Mouse (Mus musculus) bone marrow, adult 2 months (tissue): ENCODE measurements around the gene Csk. TPM values are rescaled to one million over a fixed set of nuclear protein-coding genes. Genes with fewer than 3 reads are reported as not detected.

Experiments used
- H3K27ac ChIP-seq: fragments of 200-500 bp; 2 replicates; pipeline ENCODE4 v1.5.1; 2012; ENCODE audit warnings: low read depth, mild to moderate bottlenecking, control low read depth, inconsistent platforms, low read length; ENCODE audit not compliant: control insufficient read depth, poor library complexity, insufficient read depth
- H3K4me1 ChIP-seq: fragments of 200-500 bp; 2 replicates; pipeline ENCODE4 v1.6.1; 2011; ENCODE audit warnings: low read length; ENCODE audit not compliant: control insufficient read depth, insufficient read depth
- H3K4me3 ChIP-seq: fragments of 200-500 bp; replicated peaks from 2 replicates; pipeline ENCODE3; 2011; ENCODE audit warnings: mild to moderate bottlenecking, low read depth, low read length, control low read depth; ENCODE audit not compliant: control insufficient read depth
- CTCF ChIP-seq: fragments of 200-500 bp; IDR thresholded peaks from 2 replicates; pipeline ENCODE4 v1.5.1; 2011; ENCODE audit warnings: low read length, control low read depth; ENCODE audit not compliant: control insufficient read depth, insufficient read depth
- POLR2A ChIP-seq: fragments of 200-500 bp; IDR thresholded peaks from 2 replicates; pipeline ENCODE4 v1.6.1; 2011; ENCODE audit warnings: low read depth, mild to moderate bottlenecking, control low read depth, low read length, borderline replicate concordance; ENCODE audit not compliant: control insufficient read depth
- WGBS: fragments of 180-500 bp; shearing (Covaris S2); methylation state at CpG from one replicate; pipeline ENCODE4 v1.1.7; 2018; 5-methylcytosine and 5-hydroxymethylcytosine counted together
- polyA plus RNA-seq: library from polyadenylated mRNA; stranded (reverse); fragments of >200 nt; gene quantifications from 2 replicates; pipeline ENCODE4 v1.2.4, GENCODE M21; 2011; ENCODE audit warnings: low replicate concordance; ENCODE audit not compliant: missing spikeins, insufficient read depth, insufficient read length

Csk gene
- polyA plus RNA-seq = 45.4 and 99.8 TPM in 2 replicates

- H3K4me1 ChIP-seq = peaks cover 11% of the 10 kb centered on the region
- 76% methylated on average over 5 of the region's 5 CpGs for WGBS
- TF ChIP-seq POLR2A = no peak
- no peak for TF ChIP-seq CTCF
- H3K4me3 ChIP-seq = no peak within 1 kb of the TSS
- H3K27ac ChIP-seq = peak within 1 kb of the TSS; percentile 56
Observed at GRCm38 (mm10) chr9:57653283-57653682, at the start of gene Csk. TSS of gene Csk (minus strand) at chr9:57653631.

GRCm38 (mm10) chr9:57698466-57699150 lies 45.2 kb upstream of the Csk start:
- no peak overlapping the region for H3K4me3 ChIP-seq
- no peak for TF ChIP-seq POLR2A
- no peak for TF ChIP-seq CTCF
- H3K27ac ChIP-seq = no peak overlapping the region
- H3K4me1 ChIP-seq = peaks cover 1% of the 10 kb centered on the region
- WGBS = 47% methylated on average over 1 of the region's 1 CpGs

- Histone ChIP-seq H3K4me1 (peaks cover 1% of the 10 kb centered on the region), H3K27ac (no peak overlapping the region), H3K4me3 (no peak overlapping the region)
- 21% methylated on average over 4 of the region's 4 CpGs for WGBS
- TF ChIP-seq CTCF (no peak), POLR2A (no peak)
Observed at GRCm38 (mm10) chr9:57697380-57697779, 43.9 kb upstream of the Csk start.

GRCm38 (mm10) chr9:57696380-57697285 lies 43.2 kb upstream of the Csk start:
- WGBS = 8% methylated on average over 42 of the region's 42 CpGs
- H3K27ac ChIP-seq = no peak overlapping the region
- H3K4me1 ChIP-seq = peaks cover 1% of the 10 kb centered on the region
- no peak for TF ChIP-seq POLR2A
- TF ChIP-seq CTCF = no peak
- no peak overlapping the region for H3K4me3 ChIP-seq

- 91% methylated on average over 2 of the region's 2 CpGs for WGBS
- peaks cover 1% of the 10 kb centered on the region for H3K4me1 ChIP-seq
- H3K4me3 ChIP-seq = no peak overlapping the region
- no peak overlapping the region for H3K27ac ChIP-seq
- TF ChIP-seq CTCF = no peak
- TF ChIP-seq POLR2A = no peak
Observed at GRCm38 (mm10) chr9:57694108-57694507, 40.7 kb upstream of the Csk start.

- Histone ChIP-seq H3K27ac (no peak overlapping the region), H3K4me3 (no peak overlapping the region), H3K4me1 (no peaks in the 10 kb centered on the region)
- TF ChIP-seq POLR2A = no peak
- no peak for TF ChIP-seq CTCF
- WGBS = 78% methylated on average over 2 of the region's 2 CpGs
Observed at GRCm38 (mm10) chr9:57688606-57689005, 35.2 kb upstream of the Csk start.

- Histone ChIP-seq H3K4me3 (no peak overlapping the region), H3K4me1 (no peaks in the 10 kb centered on the region), H3K27ac (no peak overlapping the region)
- no peak for TF ChIP-seq POLR2A
- peak; percentile 54; the same call in 1 of the 2 replicates for TF ChIP-seq CTCF
- WGBS = 59% methylated on average over 2 of the region's 2 CpGs
Observed at GRCm38 (mm10) chr9:57688158-57688557, 34.7 kb upstream of the Csk start.

- Histone ChIP-seq H3K4me3 (no peak within 1 kb of the TSS), H3K27ac (no peak within 1 kb of the TSS), H3K4me1 (no peaks in the 10 kb centered on the region)
- 87% methylated on average over 2 of the region's 2 CpGs for WGBS
- no peak for TF ChIP-seq POLR2A
- no peak for TF ChIP-seq CTCF
Observed at GRCm38 (mm10) chr9:57687751-57688150, 34.3 kb upstream of the Csk start, which contains the start of gene Cyp1a1. TSS of gene Cyp1a1 (plus strand) at chr9:57687928.
